Mouse (Mus musculus) forebrain, embryonic 11.5 days (tissue): Measurements from ENCODE around the gene Isoc2a. TPM values are rescaled to one million over a fixed set of nuclear protein-coding genes. Genes with fewer than 3 reads are reported as not detected.

Experiments used
- ATAC-seq: fragments of 200-750 bp; cut with Nextera tagmentation; replicated peaks from 2 replicates; pipeline ENCODE4 v1.8.0; 2017; ENCODE audit warnings: moderate TSS enrichment; ENCODE audit not compliant: low FRiP score
- DNase-seq: peaks from one replicate; pipeline ENCODE4 v3.0.0-alpha.2; 2017; ENCODE audit warnings: low spot score
- H3K27ac ChIP-seq: fragments of 300-500 bp; sonication (generic); 2 replicates; pipeline ENCODE4 v1.5.1; 2014; ENCODE audit warnings: low read depth, low read length
- H3K27me3 ChIP-seq: fragments of 300-500 bp; sonication (generic); 2 replicates; pipeline ENCODE4 v1.6.1; 2014; ENCODE audit warnings: mild to moderate bottlenecking, low read length, mixed read lengths; ENCODE audit not compliant: control insufficient read depth, insufficient read depth
- H3K36me3 ChIP-seq: fragments of 300-500 bp; sonication (generic); 2 replicates; pipeline ENCODE4 v1.6.1; 2014; ENCODE audit warnings: mild to moderate bottlenecking, low read length, moderate library complexity, mixed read lengths; ENCODE audit not compliant: control insufficient read depth, insufficient read depth
- H3K4me1 ChIP-seq: fragments of 300-500 bp; sonication (generic); replicated peaks from 2 replicates; pipeline ENCODE4 v1.6.1; 2014; ENCODE audit warnings: low read length, mixed read lengths; ENCODE audit not compliant: control insufficient read depth, insufficient read depth
- H3K4me2 ChIP-seq: fragments of 300-500 bp; sonication (generic); 2 replicates; pipeline ENCODE4 v1.6.1; 2014; ENCODE audit warnings: low read depth, mild to moderate bottlenecking, low read length, moderate library complexity, mixed read lengths; ENCODE audit not compliant: severe bottlenecking
- H3K4me3 ChIP-seq: fragments of 300-500 bp; sonication (generic); 2 replicates; pipeline ENCODE4 v1.5.1; 2014; ENCODE audit warnings: low read depth, low read length
- H3K9ac ChIP-seq: fragments of 300-500 bp; sonication (generic); 2 replicates; pipeline ENCODE4 v1.6.1; 2014; ENCODE audit warnings: low read length
- H3K9me3 ChIP-seq: fragments of 300-500 bp; sonication (generic); 2 replicates; pipeline ENCODE4 v1.6.1; 2016; ENCODE audit warnings: low read length, mixed read lengths; ENCODE audit not compliant: control insufficient read depth
- WGBS: fragments of 180-500 bp; shearing (Covaris S2); extraction: QIAGEN DNeasy Blood & Tissue Kit; methylation state at CpG from one replicate; pipeline ENCODE4 v1.1.7; 2014; 5-methylcytosine and 5-hydroxymethylcytosine counted together
- polyA plus RNA-seq: library from polyadenylated mRNA; unstranded; fragments of >200 nt; fragmentation: Nextera tagmentation; extraction: Ambion mirVana; gene quantifications from 2 replicates; pipeline ENCODE4 v1.2.1, GENCODE M21; 2014

Isoc2a gene
- polyA plus RNA-seq, 1 experiment from 2014 or later: 0.75 TPM

- Histone ChIP-seq H3K4me2 (no peak overlapping the region), H3K4me3 (no peak overlapping the region), H3K9me3 (no peaks in the 10 kb centered on the region), H3K36me3 (peaks cover 5% of the 10 kb centered on the region; the same call in 1 of the 2 replicates), H3K4me1 (peaks cover 19% of the 10 kb centered on the region), H3K27ac (no peak overlapping the region), H3K27me3 (no peaks in the 10 kb centered on the region), H3K9ac (no peak overlapping the region)
- DNase-seq: no peak
- 83% methylated on average over 2 of the region's 2 CpGs for WGBS
- ATAC-seq: no peak
Observed at GRCm38 (mm10) chr7:4917494-4917893, 40.5 kb downstream of the Isoc2a start.

- H3K4me1 ChIP-seq: peaks cover 26% of the 10 kb centered on the region
Observed at GRCm38 (mm10) chr7:4918681-4919080, 41.7 kb downstream of the Isoc2a start.

GRCm38 (mm10) chr7:4919096-4919495 lies 42.1 kb downstream of the Isoc2a start:
- Histone ChIP-seq H3K4me3 (no peak overlapping the region), H3K36me3 (peaks cover 5% of the 10 kb centered on the region; the same call in 1 of the 2 replicates), H3K27ac (no peak overlapping the region), H3K27me3 (no peaks in the 10 kb centered on the region), H3K9ac (no peak overlapping the region), H3K9me3 (no peaks in the 10 kb centered on the region), H3K4me2 (no peak overlapping the region), H3K4me1 (peaks cover 31% of the 10 kb centered on the region)
- DNase-seq: peak; percentile 49
- no peak for ATAC-seq
- WGBS: 89% methylated on average over 21 of the region's 21 CpGs

More at GRCm38 (mm10) chr7:4918681-4919080, 41.7 kb downstream of the Isoc2a start:
- no peak overlapping the region for H3K4me3 ChIP-seq
- peaks cover 5% of the 10 kb centered on the region; the same call in 1 of the 2 replicates for H3K36me3 ChIP-seq
- ATAC-seq (no peak), DNase-seq (no peak)
- H3K9ac ChIP-seq: no peak overlapping the region
- no peaks in the 10 kb centered on the region for H3K9me3 ChIP-seq
- H3K27ac ChIP-seq: no peak overlapping the region
- H3K4me2 ChIP-seq: no peak overlapping the region
- H3K27me3 ChIP-seq: no peaks in the 10 kb centered on the region
- 95% methylated on average over 15 of the region's 15 CpGs for WGBS

GRCm38 (mm10) chr7:4919971-4920370 lies 43.0 kb downstream of the Isoc2a start:
- Histone ChIP-seq H3K4me2 (no peak overlapping the region), H3K4me3 (no peak overlapping the region), H3K9me3 (no peaks in the 10 kb centered on the region), H3K27me3 (no peaks in the 10 kb centered on the region), H3K9ac (no peak overlapping the region), H3K27ac (no peak overlapping the region), H3K36me3 (peaks cover 5% of the 10 kb centered on the region; the same call in 1 of the 2 replicates), H3K4me1 (peaks cover 38% of the 10 kb centered on the region)
- 90% methylated on average over 21 of the region's 21 CpGs for WGBS
- DNase-seq: no peak
- no peak for ATAC-seq

GRCm38 (mm10) chr7:4920496-4920895 lies 43.5 kb downstream of the Isoc2a start:
- no peak overlapping the region for H3K9ac ChIP-seq

GRCm38 (mm10) chr7:4920976-4921823 lies 44.2 kb downstream of the Isoc2a start:
- ATAC-seq: no peak
- peaks cover 48% of the 10 kb centered on the region for H3K4me1 ChIP-seq
- no peaks in the 10 kb centered on the region for H3K9me3 ChIP-seq
- 56% methylated on average over 23 of the region's 23 CpGs for WGBS
- no peak overlapping the region for H3K4me3 ChIP-seq
- no peaks in the 10 kb centered on the region for H3K27me3 ChIP-seq
- DNase-seq: peak; percentile 57
- H3K27ac ChIP-seq: peak overlapping the region; percentile 97
- H3K4me2 ChIP-seq: no peak overlapping the region; the same call in 1 of the 2 replicates
- H3K9ac ChIP-seq: peak overlapping the region; percentile 35
- H3K36me3 ChIP-seq: peaks cover 5% of the 10 kb centered on the region; the same call in 1 of the 2 replicates

More at GRCm38 (mm10) chr7:4920496-4920895, 43.5 kb downstream of the Isoc2a start:
- Histone ChIP-seq H3K27me3 (no peaks in the 10 kb centered on the region), H3K4me3 (no peak overlapping the region), H3K4me2 (no peak overlapping the region), H3K36me3 (peaks cover 5% of the 10 kb centered on the region; the same call in 1 of the 2 replicates), H3K27ac (peak overlapping the region; percentile 97; the same call in 1 of the 2 replicates), H3K4me1 (peaks cover 44% of the 10 kb centered on the region), H3K9me3 (no peaks in the 10 kb centered on the region)
- peak; percentile 50 for DNase-seq
- WGBS: 91% methylated on average over 19 of the region's 19 CpGs
- no peak for ATAC-seq

GRCm38 (mm10) chr7:4921824-4922482 lies 45.0 kb downstream of the Isoc2a start, which contains the start of gene Nat14:
Gene Nat14, plus strand, starts transcription at chr7:4922028.
- no peak for ATAC-seq
- 26% methylated on average over 8 of the region's 8 CpGs for WGBS

GRCm38 (mm10) chr7:4922508-4922907 lies 45.6 kb downstream of the Isoc2a start:
- Histone ChIP-seq H3K4me3 (peak overlapping the region; percentile 31), H3K9me3 (no peaks in the 10 kb centered on the region), H3K4me2 (peak overlapping the region; percentile 81), H3K4me1 (peaks cover 44% of the 10 kb centered on the region), H3K27ac (peak overlapping the region; percentile 97), H3K27me3 (no peaks in the 10 kb centered on the region), H3K9ac (peak overlapping the region; percentile 59), H3K36me3 (peaks cover 5% of the 10 kb centered on the region; the same call in 1 of the 2 replicates)
- peak; percentile 85 for ATAC-seq
- WGBS: under 1% methylated on average over 14 of the region's 14 CpGs
- DNase-seq: peak; percentile 93

More at GRCm38 (mm10) chr7:4921824-4922482, 45.0 kb downstream of the Isoc2a start, which contains the start of gene Nat14:
- H3K27ac ChIP-seq: peak within 1 kb of the TSS; percentile 97
- H3K4me3 ChIP-seq: peak within 1 kb of the TSS; percentile 31
- no peaks in the 10 kb centered on the region for H3K27me3 ChIP-seq
- no peak for DNase-seq
- peaks cover 43% of the 10 kb centered on the region for H3K4me1 ChIP-seq
- peaks cover 5% of the 10 kb centered on the region; the same call in 1 of the 2 replicates for H3K36me3 ChIP-seq
- H3K9ac ChIP-seq: peak within 1 kb of the TSS; percentile 59
- peak within 1 kb of the TSS; percentile 81 for H3K4me2 ChIP-seq
- no peaks in the 10 kb centered on the region for H3K9me3 ChIP-seq
